Mouse (Mus musculus) regulatory T cell (primary cell): ENCODE results near the gene Cers6.

Source experiments
- in situ Hi-C: fragments of 300-600 bp; cut with MboI, MseI; formaldehyde crosslinking; loops from one replicate; pipeline ENCODE4 v1.15.1; 2025; ENCODE audit warnings: high pct_unique_total_duplicates

Gene Cers6

GRCm38 (mm10) chr2:68916299-68916698 lies 55.1 kb downstream of the Cers6 start:
- in situ Hi-C loops, result no loop called here

- in situ Hi-C loops, result no loop called here
Measured at GRCm38 (mm10) chr2:68917010-68917409, 55.8 kb downstream of the Cers6 start.

DNA sequence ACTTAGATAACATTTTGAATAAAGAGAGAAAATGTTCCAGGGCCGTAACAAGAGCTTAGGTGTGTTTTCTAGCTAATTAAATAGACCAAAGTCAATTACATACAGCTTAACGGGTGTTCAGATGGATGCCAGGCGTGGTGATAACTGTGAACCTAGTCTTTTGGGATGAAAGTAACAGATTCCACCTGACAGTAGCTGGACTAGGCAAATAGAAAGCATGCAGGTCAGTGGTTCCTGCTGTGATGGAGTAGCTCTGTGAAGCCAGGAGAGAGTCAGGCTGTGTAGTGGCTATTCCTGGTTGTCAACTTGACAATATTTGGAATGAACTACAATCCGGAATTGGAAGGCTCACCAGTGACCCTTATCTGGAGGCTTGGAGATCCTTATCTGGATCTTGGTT lies 56.3 kb downstream of the Cers6 start:
- in situ Hi-C loops, result no loop called here

GRCm38 (mm10) chr2:68924344-68924743 lies 63.1 kb downstream of the Cers6 start:
- in situ Hi-C loops, result no loop called here

DNA sequence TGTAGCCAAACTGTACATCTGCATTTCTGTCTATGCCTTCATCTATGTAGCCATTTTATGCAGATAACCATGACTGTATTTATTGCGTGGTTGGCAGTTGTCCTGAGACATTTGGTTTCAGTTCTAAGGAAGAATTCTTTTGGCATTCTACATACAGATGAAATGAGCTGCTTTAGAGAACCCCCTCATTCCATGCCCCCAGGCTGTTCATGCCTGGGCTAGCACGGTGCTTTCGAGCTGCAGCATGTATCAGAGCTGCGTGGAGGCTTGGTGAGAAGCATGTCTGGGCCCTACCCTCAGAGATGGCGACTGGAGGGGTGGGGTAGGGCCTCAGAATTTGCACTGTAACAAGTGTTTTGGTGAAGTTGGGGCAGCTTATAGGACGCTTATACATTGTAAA lies 64.3 kb downstream of the Cers6 start:
- in situ Hi-C loops, result loop anchor here (5.0 kb wide), 1 partner anchor 72 kb away; no protein-coding TSS in a partner anchor

DNA sequence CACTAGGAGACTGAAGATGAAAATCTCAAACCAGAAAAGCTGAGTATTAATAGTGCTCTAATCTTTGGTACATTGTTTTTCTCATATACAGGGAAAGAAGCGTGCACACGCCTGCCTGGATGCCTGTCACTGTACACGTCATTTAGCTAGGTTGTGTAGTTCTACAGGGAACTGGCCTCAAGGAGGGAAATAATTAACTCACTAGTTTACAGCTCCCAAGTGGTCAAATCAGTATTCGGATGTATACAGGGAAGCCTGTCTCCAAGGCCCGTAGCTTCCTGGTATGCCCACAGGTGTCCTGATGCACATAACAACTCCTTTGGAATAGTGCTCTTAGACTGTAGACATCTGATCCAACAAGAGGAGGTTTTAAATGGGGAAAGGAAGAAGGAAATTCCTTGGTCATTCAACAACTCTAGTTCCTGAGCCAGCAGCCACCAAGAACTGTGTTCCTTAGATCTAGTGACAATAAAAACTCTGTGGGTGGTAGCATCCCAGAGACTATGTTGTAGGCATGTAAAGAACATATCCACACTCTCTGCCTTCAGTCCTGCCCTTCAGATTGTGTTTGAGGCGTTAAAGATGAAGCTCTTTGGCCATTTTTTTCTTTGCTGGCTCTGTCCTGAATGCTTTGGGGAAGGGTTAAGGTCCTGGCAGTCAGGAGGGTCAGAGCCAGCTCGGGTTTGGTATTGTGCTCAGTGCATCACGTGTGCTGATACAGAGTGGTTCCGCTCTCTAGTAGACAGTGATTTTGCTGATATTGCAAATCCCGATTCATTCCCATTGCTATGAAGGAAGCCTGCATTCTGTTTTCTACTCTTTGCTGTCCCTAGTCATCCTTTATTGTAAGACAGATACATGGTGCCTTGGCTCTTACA lies 65.9 kb downstream of the Cers6 start:
- in situ Hi-C loops, result loop anchor here (5.0 kb wide), 1 partner anchor 70 kb away; no protein-coding TSS in a partner anchor

DNA sequence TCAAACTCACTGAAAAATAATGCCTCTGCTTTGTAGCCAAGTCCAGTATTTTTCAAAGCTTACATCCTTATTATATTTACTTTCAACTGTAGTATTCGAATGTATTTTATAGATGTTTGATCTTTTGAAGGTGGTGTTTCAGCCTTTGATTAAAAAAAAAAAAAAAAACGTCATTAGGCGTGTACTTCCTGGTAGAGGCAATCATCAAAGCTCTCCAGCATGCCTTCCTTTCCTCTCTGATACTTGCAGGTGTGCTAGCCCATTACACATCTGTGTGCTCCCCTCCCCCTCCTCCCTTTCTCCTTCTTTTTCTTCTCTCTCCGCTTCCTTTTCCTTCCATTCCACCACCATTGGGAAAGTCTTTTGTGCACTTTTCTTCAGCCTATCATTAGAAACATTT lies 71.0 kb downstream of the Cers6 start:
- in situ Hi-C loops, result no loop called here

DNA sequence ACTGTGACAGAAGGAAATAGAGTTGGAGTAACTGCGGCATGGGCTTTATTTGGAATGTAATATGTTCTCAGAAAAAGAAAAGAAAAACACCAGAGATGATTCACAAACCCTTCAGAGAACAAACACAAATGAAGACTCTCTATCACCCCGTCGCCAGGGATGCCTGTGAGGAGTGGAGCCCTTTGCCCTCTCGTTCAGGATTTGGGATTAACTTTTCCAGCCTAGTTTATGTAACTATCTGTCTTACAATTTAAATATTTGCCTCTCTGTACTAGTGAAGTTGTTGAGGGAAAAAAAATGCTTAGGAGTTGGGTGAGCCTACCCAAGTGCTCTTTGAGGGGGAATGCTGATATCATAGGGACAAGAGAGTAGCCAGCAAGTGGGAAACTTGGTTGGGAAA lies 71.4 kb downstream of the Cers6 start:
- in situ Hi-C loops, result no loop called here

DNA sequence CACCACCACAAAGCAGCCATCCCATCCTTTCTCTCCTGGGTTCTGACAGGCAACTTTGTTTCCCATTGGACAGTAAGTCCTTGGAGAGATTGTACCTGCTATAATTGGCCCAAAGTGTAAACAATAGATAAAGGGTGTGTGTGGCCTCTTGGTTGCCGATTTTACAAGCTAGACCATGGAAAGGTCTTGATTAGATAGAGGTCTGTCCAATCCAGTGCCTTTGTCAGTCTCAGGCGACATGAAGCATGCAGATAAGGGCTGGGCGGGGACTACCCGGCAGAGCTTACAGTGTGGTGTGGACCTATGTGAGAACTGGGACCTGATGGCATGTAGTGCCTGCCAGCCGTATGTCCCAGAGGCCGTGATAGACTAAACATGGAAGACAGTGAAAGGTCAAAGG lies 73.4 kb downstream of the Cers6 start:
- in situ Hi-C loops, result no loop called here

- in situ Hi-C loops, result no loop called here
Measured at GRCm38 (mm10) chr2:68935721-68936294, 74.6 kb downstream of the Cers6 start.

- in situ Hi-C loops, result no loop called here
Measured at GRCm38 (mm10) chr2:68936773-68937172, 75.5 kb downstream of the Cers6 start.

GRCm38 (mm10) chr2:68937833-68938232 lies 76.6 kb downstream of the Cers6 start:
- in situ Hi-C loops, result no loop called here

- in situ Hi-C loops, result loop anchor here (5.0 kb wide), 1 partner anchor 43 kb away; no protein-coding TSS in a partner anchor
Measured at GRCm38 (mm10) chr2:68944898-68945297, 83.7 kb downstream of the Cers6 start.

DNA sequence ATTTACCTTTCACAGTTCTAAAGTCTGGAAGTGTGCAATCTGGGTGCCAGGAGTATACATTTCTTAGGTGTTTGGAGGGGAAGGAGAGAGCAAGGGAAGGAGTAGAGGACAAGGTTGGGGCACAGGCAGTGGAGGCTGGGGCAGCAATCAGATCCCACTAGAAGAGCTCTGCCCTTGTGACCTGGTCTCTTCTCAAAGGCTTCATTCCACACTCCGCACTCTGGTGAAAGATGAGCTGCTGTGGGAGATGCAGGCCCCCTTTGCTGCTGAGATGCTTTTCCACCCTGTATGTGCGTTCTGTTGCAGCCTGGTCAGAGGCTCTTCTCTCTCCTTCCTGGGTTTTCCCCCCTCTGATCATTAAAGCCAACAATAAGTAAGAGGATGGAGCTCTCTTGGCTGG lies 84.7 kb downstream of the Cers6 start:
- in situ Hi-C loops, result no loop called here

- in situ Hi-C loops, result no loop called here
Measured at GRCm38 (mm10) chr2:68946819-68947218, 85.6 kb downstream of the Cers6 start.

- in situ Hi-C loops, result no loop called here
Measured at GRCm38 (mm10) chr2:68949137-68949536, 87.9 kb downstream of the Cers6 start.

DNA sequence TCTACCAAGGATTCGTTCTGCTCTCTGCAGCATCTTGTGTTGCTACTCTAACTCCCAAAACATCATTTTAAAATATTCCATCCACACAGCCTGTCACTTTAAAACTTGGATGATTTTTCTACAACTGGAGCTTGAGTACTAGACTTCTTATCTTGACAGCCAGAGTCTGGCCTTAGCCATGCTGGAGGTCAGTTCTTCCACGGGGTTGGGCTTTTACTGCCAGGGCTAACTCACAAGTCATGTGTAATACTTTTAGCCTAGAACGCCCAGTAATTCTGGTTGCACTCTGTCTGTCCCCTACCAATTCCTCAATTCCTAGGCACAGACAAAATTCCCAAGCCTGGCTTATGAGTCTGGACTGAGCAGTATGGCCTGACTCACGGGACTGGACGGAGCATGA lies 88.5 kb downstream of the Cers6 start:
- in situ Hi-C loops, result no loop called here

- in situ Hi-C loops, result no loop called here
Measured at GRCm38 (mm10) chr2:68951706-68952105, 90.5 kb downstream of the Cers6 start.

- in situ Hi-C loops, result no loop called here
Measured at GRCm38 (mm10) chr2:68953688-68954087, 92.4 kb downstream of the Cers6 start.

- in situ Hi-C loops, result no loop called here
Measured at GRCm38 (mm10) chr2:68955496-68955895, 94.3 kb downstream of the Cers6 start.

- in situ Hi-C loops, result no loop called here
Measured at GRCm38 (mm10) chr2:68956146-68956545, 94.9 kb downstream of the Cers6 start.

- in situ Hi-C loops, result no loop called here
Measured at GRCm38 (mm10) chr2:68957831-68958230, 96.6 kb downstream of the Cers6 start.

GRCm38 (mm10) chr2:68959573-68959972 lies 98.3 kb downstream of the Cers6 start:
- in situ Hi-C loops, result no loop called here
